Mouse (Mus musculus) lung, postnatal 0 days (tissue): ENCODE results near the gene Armh4.

Source experiments
- CTCF ChIP-seq: IDR thresholded peaks from 2 replicates; pipeline ENCODE4 v1.5.1; 2016; ENCODE audit warnings: antibody characterized with exemption, mild to moderate bottlenecking
- EP300 ChIP-seq: IDR thresholded peaks from 2 replicates; pipeline ENCODE4 v1.6.1; 2016; ENCODE audit warnings: antibody characterized with exemption, mild to moderate bottlenecking, control low read depth

GRCm38 (mm10) chr14:49766601-49767000 is 16.6 kb downstream of the Armh4 start:
- TF ChIP-seq CTCF (no peak), EP300 (no peak)
